Mouse (Mus musculus) layer of hippocampus, adult 9-11 months (tissue): ENCODE measurements at regions not wholly inside any gene's neighbourhood (a gene's known extent, or its start where the extent isn't known, plus 50 kb on each side); places are given as distances from the start of the nearest gene placed in this dataset.

ENCODE experiments used
- DNase-seq: peaks from one replicate; pipeline ENCODE4 v3.0.0; 2022

GRCm38 (mm10) chr1:127152840-127153239, 52.0 kb upstream of the Mgat5 start:
- no peak for DNase-seq

DNA sequence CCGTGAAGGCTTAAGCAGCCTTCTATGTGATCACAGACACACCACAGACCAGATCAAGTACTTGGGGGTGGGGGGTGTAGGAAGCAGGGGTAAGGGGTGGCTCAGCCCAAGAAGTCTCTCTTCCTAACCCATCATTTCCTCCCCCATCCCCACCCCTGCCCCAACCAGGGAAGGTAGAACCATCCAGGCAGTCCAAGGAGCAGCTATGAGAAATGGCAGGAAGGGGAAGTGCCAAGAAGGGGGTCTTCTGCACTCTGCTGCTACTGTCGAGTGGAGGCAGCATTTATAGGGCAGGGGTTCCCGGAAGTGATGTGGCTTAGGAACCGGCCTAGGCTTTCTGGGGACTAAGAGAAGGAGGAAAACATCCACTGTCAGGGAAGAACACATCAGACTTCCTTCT, 69.3 kb upstream of the Mgat5 start:
- DNase-seq: no peak

- no peak for DNase-seq
Measured at GRCm38 (mm10) chr1:127131871-127132270, 72.9 kb upstream of the Mgat5 start.

- no peak for DNase-seq
Measured at GRCm38 (mm10) chr1:127124862-127125261, 80.0 kb upstream of the Mgat5 start.

- DNase-seq: no peak
Measured at GRCm38 (mm10) chr1:127118019-127118418, 86.8 kb upstream of the Mgat5 start.

DNA sequence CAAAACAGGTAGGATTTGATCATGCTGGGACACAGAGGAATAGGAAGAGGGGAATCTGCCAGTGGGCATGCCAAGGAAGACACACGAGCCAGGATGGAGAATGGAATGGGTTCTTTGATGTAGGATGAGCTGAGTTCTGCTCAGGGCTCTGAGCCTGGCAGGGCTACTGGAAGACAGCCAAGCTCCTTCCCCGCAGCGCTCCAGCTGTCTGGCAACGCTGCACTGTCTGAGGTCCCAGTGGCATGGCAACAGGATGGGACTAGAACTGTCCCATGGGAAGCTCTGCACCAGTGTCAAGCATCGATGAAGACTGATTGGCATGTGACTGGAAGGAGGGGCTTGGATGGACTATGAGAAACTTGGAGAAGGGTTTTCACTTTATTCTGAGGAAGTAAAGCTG, 97.3 kb upstream of the Mgat5 start:
- DNase-seq: peak; percentile 77

- DNase-seq: peak; percentile 48
Measured at GRCm38 (mm10) chr1:127105861-127106260, 99.0 kb upstream of the Mgat5 start.

GRCm38 (mm10) chr1:127103664-127104063, 101.2 kb upstream of the Mgat5 start:
- DNase-seq: peak; percentile 10

- DNase-seq: no peak
Measured at GRCm38 (mm10) chr1:127098871-127099420, 105.9 kb upstream of the Mgat5 start.

DNA sequence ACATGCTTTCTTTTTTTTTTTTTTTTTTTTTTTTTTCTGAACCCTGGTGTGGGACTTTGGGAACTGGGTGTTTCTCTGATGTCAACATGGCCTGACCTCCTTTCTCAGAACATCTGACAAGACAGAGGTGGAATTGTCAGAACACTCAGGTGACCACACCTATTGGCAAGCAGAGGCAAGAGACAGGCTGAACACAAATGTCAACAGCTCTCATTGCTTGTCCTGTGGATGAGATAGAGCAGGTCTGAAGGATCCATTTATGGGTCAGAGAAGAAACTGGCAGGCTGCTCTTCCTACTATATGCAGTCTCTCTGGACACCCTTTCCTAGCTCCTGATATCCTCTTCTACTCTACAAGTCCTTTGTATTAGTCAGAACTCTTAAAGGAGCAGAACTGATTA, 117.2 kb upstream of the Mgat5 start:
- no peak for DNase-seq

- no peak for DNase-seq
Measured at GRCm38 (mm10) chr1:127085988-127086387, 118.8 kb upstream of the Mgat5 start.

DNA sequence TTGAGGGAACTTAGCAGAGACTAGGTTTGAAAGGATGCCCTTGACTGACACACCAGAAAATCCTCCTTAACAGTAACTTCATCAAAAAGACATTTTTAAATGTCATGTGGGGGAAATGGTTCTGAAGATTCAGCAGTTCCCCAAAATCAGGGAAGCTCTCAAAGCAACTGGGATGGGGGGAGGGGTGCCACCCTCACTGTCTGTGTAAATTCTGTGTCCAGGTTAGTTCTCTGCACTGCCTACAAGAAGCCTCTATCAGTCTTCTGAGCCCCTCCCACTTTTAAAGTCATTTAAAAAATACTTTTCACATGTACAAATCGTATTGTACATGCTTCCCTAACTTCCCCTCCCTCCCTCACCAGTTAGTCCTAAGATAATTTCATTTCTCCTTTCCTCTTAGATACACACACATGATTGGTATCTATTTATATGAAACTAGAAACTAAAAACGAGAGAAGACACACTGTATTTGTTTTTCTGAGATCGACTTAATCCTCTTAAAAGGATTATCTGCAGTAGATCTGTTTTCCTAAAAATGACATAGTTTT, 121.0 kb upstream of the Mgat5 start:
- DNase-seq: no peak

DNA sequence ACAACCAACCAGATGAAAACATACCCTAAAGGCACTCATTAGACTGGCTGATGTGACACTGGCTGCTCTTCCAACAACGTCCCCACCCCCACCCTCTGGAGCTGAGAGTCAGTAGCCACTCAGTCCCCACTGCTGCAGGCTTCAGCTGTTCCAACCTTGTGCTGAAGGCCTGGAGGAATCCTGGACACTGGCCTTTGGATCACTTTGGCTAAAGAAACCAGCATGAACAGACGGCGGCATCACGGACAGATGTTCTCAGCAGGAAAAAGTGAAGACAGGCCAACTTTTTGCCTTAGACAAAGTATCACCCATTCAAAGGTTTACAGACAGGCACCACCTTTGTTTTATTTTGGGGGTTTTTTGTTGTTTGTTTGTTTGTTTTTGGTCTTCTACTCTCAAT, 125.8 kb upstream of the Mgat5 start:
- DNase-seq: no peak

- no peak for DNase-seq
Measured at GRCm38 (mm10) chr1:127062430-127062829, 142.4 kb upstream of the Mgat5 start.

- DNase-seq: no peak
Measured at GRCm38 (mm10) chr1:127045711-127046420, 158.9 kb upstream of the Mgat5 start.

GRCm38 (mm10) chr1:127034748-127035147, 170.1 kb upstream of the Mgat5 start:
- DNase-seq: no peak

- no peak for DNase-seq
Measured at GRCm38 (mm10) chr1:127031563-127031962, 173.3 kb upstream of the Mgat5 start.

DNA sequence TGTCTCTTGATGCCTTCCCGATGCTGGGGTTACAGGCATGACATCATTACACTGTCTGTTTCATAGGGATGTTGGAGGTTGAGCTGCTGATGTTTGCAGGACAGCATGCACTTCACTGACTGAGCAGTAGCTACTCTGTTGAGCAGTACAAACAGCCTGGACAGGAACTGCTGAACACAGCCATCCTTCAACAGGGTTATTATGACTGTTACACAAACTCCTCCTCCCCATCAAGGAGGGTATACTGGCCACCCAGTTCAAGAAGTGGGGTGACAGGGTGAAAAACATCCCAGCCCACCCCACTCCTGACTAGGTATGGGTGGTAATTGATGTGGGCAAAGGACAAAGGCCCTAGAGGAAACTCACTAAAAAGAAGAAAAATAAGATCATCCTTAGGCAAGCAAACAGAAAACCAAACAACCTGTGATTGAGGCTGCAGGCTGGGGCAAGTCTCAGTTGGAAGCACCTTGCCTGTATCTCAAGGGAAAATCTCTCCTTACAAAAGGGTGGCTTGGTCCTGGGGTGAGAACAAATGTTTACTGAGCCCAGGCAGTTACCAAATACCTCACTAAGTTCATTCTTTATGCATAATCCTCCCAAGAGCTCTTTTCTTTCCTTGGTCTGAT, 175.8 kb upstream of the Mgat5 start:
- DNase-seq: no peak

GRCm38 (mm10) chr1:127023100-127023499, 181.7 kb upstream of the Mgat5 start:
- DNase-seq: no peak

- DNase-seq: peak; percentile 39
Measured at GRCm38 (mm10) chr1:127017698-127018097, 187.1 kb upstream of the Nckap5 start.

GRCm38 (mm10) chr1:127015894-127016245, 185.3 kb upstream of the Nckap5 start:
- DNase-seq: no peak

GRCm38 (mm10) chr1:127015042-127015893, 184.7 kb upstream of the Nckap5 start:
- DNase-seq: no peak

GRCm38 (mm10) chr1:127011901-127012300, 181.3 kb upstream of the Nckap5 start:
- no peak for DNase-seq
